Mouse (Mus musculus) embryonic facial prominence, embryonic 14.5 days (tissue): ENCODE results near the gene Gm20518. TPM values are rescaled to one million over a fixed set of nuclear protein-coding genes. Genes with fewer than 3 reads are reported as not detected.

ENCODE experiments used
- ATAC-seq: fragments of 200-750 bp; cut with Nextera tagmentation; 2 replicates; pipeline ENCODE4 v1.8.0; 2017; ENCODE audit warnings: low read depth, moderate number of reproducible peaks, moderate TSS enrichment
- DNase-seq: peaks from one replicate; pipeline ENCODE4 v3.0.0-alpha.2; 2015; ENCODE audit warnings: low spot score
- H3K27ac ChIP-seq: fragments of 300-500 bp; sonication (generic); replicated peaks from 2 replicates; pipeline ENCODE4 v1.5.1; 2014; ENCODE audit warnings: low read depth, mild to moderate bottlenecking, low read length, moderate library complexity
- H3K27me3 ChIP-seq: fragments of 300-500 bp; sonication (generic); replicated peaks from 2 replicates; pipeline ENCODE4 v1.6.1; 2014; ENCODE audit warnings: low read length; ENCODE audit not compliant: control insufficient read depth, insufficient read depth
- H3K36me3 ChIP-seq: fragments of 300-500 bp; sonication (generic); 2 replicates; pipeline ENCODE4 v1.6.1; 2014; ENCODE audit warnings: low read length, mixed read lengths; ENCODE audit not compliant: control insufficient read depth, insufficient read depth
- H3K4me1 ChIP-seq: fragments of 300-500 bp; sonication (generic); 2 replicates; pipeline ENCODE4 v1.6.1; 2014; ENCODE audit warnings: antibody characterized with exemption, low read length; ENCODE audit not compliant: control insufficient read depth, insufficient read depth
- H3K4me2 ChIP-seq: fragments of 300-500 bp; sonication (generic); 2 replicates; pipeline ENCODE4 v1.6.1; 2014; ENCODE audit warnings: low read depth, mild to moderate bottlenecking, low read length, moderate library complexity, mixed read lengths
- H3K4me3 ChIP-seq: fragments of 300-500 bp; sonication (generic); 2 replicates; pipeline ENCODE4 v1.5.1; 2014; ENCODE audit warnings: low read depth, mild to moderate bottlenecking, low read length
- H3K9ac ChIP-seq: fragments of 300-500 bp; sonication (generic); 2 replicates; pipeline ENCODE4 v1.6.1; 2014; ENCODE audit warnings: low read depth, mild to moderate bottlenecking, low read length, moderate library complexity, mixed read lengths
- H3K9me3 ChIP-seq: fragments of 300-500 bp; sonication (generic); 2 replicates; pipeline ENCODE4 v1.6.1; 2016; ENCODE audit warnings: low read length; ENCODE audit not compliant: control insufficient read depth
- WGBS: fragments of 180-500 bp; shearing (Covaris S2); extraction: QIAGEN DNeasy Blood & Tissue Kit; methylation state at CpG from one replicate; pipeline ENCODE4 v1.1.7; 2014; 5-methylcytosine and 5-hydroxymethylcytosine counted together
- polyA plus RNA-seq: library from polyadenylated mRNA; unstranded; fragments of >200 nt; fragmentation: Nextera tagmentation; extraction: Ambion mirVana; gene quantifications from 2 replicates; pipeline ENCODE4 v1.2.1, GENCODE M21; 2014

The Gm20518 gene
- polyA plus RNA-seq, 1 experiment from 2014 or later: 0.19 TPM

GRCm38 (mm10) chr16:17813173-17813572 is 78.3 kb downstream of the Gm20518 start:
- ATAC-seq: no peak
- Histone ChIP-seq H3K27me3 (no peaks in the 10 kb centered on the region), H3K4me1 (peaks cover 34% of the 10 kb centered on the region), H3K27ac (no peak overlapping the region), H3K36me3 (0 out of 2 replicates have a peak, but pooled peaks cover 5% of the 10 kb centered on the region), H3K9ac (no peak overlapping the region), H3K9me3 (no peaks in the 10 kb centered on the region), H3K4me3 (no peak overlapping the region), H3K4me2 (no peak overlapping the region)
- peak; percentile 13 for DNase-seq
- 33% methylated on average over 4 of the region's 4 CpGs for WGBS

DNA sequence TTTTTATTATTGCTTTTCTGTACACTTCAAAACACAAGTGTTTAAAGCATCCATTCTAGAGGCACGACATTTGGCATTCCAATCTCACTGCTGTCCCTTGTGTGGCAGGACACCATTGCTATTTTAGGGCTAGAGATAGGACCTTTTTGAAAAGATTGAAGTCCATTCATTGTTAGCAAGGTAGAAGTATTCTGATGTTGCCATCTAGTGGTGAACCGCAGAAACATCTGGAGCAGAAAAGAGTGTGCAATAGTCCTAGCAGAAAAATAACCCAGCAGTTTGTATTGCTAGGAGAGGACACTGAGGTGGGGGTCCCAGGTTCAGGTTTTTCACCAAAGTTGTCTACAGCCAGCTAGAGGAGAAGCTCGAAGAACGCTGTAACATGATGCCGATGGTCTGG is 79.4 kb downstream of the Gm20518 start:
- ATAC-seq (no peak), DNase-seq (peak; percentile 81)
- Histone ChIP-seq H3K4me2 (no peak overlapping the region), H3K9me3 (no peaks in the 10 kb centered on the region), H3K4me1 (peaks cover 45% of the 10 kb centered on the region), H3K36me3 (peaks cover 15% of the 10 kb centered on the region), H3K4me3 (no peak overlapping the region), H3K27ac (no peak overlapping the region), H3K27me3 (no peaks in the 10 kb centered on the region), H3K9ac (no peak overlapping the region)
- 7% methylated on average over 5 of the region's 5 CpGs for WGBS

DNA sequence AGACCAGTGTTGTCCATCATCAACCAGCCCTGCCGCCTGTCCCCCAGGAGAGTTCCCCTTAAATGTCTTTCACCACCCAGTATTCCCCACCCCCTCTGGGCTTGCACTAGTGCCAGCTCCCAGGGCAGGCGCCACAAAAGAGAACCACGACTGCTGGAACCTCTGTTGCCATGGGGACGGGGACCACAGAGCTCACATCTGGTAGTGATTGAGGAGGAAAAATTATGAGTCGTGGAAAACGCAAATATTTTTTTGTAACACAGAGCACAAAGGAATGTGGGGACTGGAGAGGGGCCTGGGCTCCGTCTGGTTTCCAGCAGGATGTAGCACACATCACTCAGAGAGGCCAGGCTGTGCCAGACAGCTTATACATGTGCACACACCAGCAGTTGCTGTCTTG is 81.8 kb downstream of the Gm20518 start:
- ATAC-seq (peak; percentile 78), DNase-seq (peak; percentile 95)
- Histone ChIP-seq H3K4me1 (peaks cover 60% of the 10 kb centered on the region), H3K27ac (peak overlapping the region; percentile 96), H3K4me2 (peak overlapping the region; percentile 18), H3K9me3 (no peaks in the 10 kb centered on the region), H3K9ac (no peak overlapping the region), H3K4me3 (no peak overlapping the region), H3K27me3 (peaks cover 6% of the 10 kb centered on the region; the same call in 1 of the 2 replicates), H3K36me3 (peaks cover 26% of the 10 kb centered on the region)
- 9% methylated on average over 7 of the region's 7 CpGs for WGBS

DNA sequence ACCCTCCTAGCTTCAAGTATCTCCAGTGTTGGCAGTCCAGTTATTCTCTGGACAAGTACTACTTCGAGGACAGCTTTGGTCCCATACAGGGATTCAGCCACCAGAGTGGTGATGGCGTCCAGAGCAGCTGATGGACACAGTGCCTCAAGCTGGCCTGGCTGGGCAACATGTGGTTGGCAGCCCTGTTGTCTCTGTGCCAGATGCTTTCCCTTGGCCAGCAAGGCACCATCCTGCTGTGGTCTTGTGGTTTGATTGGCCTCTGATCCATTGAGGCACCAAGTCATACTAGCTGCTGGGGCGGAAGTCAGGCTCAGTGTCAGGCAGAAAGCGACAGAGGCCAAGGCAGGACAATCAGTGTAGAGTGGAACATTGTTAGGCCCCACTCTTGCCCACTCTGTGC is 82.3 kb downstream of the Gm20518 start:
- WGBS: 69% methylated on average over 4 of the region's 4 CpGs
- no peak overlapping the region for H3K4me3 ChIP-seq
- H3K4me2 ChIP-seq: peak overlapping the region; percentile 18
- H3K9ac ChIP-seq: no peak overlapping the region
- H3K27me3 ChIP-seq: peaks cover 7% of the 10 kb centered on the region
- no peaks in the 10 kb centered on the region for H3K9me3 ChIP-seq
- ATAC-seq (no peak), DNase-seq (peak; percentile 36)
- H3K4me1 ChIP-seq: peaks cover 66% of the 10 kb centered on the region
- H3K27ac ChIP-seq: peak overlapping the region; percentile 96
- H3K36me3 ChIP-seq: peaks cover 31% of the 10 kb centered on the region

DNA sequence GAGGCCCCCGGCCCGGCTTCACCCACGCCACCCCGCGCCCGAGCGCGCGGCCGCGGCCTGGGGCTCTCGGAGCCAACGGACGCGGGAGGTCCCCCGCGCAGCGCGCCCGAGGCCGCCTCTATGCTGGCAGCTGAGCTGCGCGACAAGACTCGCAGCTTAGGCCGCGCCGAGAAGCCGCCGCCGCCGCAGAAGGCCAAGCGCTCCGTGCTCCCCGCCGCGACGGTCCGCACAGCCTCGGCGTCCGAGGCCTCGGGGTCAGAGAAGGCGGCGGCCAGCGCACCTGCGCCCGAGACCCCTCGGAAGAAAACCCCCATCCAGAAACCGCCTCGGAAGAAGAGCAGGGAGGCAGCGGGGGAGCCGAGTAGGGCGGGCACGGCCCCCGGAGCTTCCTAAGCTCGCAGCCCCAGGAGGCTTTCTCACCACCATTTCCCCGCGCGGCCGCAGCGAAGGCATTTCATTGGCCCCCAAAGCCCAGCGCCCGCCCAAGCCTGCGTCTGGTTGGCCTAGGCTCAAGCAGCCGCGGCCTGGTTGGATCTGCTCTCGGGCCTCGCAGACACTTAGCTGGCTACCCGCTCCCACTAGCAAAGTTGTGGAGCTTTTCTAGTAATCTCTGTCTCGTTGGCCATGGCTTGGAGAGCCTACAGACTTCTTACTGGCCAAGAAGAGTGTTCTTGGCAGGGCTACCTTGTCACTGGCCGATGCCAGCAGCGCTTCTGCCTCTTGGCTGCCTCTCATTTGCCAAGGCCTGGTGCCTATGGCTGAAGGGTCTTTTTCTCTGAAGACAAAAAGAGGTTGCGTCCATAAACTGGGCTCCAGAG is 84.1 kb downstream of the Gm20518 start:
- peak; percentile 96 for DNase-seq
- H3K4me3 ChIP-seq: peak overlapping the region; percentile 38
- no peaks in the 10 kb centered on the region for H3K9me3 ChIP-seq
- H3K27ac ChIP-seq: peak overlapping the region; percentile 90
- H3K36me3 ChIP-seq: peaks cover 47% of the 10 kb centered on the region
- 4% methylated on average over 29 of the region's 73 CpGs for WGBS
- H3K4me2 ChIP-seq: peak overlapping the region; percentile 77
- H3K27me3 ChIP-seq: peaks cover 24% of the 10 kb centered on the region
- peaks cover 83% of the 10 kb centered on the region for H3K4me1 ChIP-seq
- ATAC-seq: peak; percentile 76
- peak overlapping the region; percentile 74 for H3K9ac ChIP-seq

DNA sequence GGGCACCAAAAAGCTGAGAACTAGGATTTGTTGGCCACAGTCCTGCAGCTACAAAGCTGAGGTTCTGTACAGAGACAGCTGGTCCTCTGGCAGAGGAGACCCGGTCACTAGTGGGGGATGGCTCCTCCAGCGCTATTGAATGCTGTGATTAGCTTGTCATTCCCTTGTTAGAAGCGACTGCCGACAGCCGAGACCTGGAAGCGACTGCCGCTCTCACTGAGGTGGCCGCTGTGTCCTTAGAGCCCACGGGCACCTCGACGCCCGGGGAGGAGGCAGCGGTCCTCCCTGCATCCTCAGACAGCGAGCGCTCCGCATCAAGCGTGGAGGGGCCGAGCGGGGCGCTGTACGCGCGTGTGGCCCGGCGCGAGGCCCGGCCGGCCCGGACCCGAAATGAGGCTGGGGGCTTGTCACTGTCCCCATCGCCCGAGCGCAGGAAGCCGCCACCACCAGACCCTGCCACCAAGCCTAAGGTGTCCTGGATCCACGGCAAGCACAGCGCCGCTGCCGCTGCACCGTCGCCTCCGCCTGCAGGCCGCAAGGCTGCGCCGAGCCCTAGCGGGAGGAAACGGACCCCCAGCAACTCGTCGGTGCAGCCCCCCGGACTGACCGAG is 84.8 kb downstream of the Gm20518 start:
- no peak for ATAC-seq
- H3K4me2 ChIP-seq: peak overlapping the region; percentile 77
- H3K9me3 ChIP-seq: no peaks in the 10 kb centered on the region
- H3K27ac ChIP-seq: peak overlapping the region; percentile 90
- peak overlapping the region; percentile 74 for H3K9ac ChIP-seq
- WGBS: 5% methylated on average over 31 of the region's 50 CpGs
- peak; percentile 10 for DNase-seq
- H3K27me3 ChIP-seq: peaks cover 32% of the 10 kb centered on the region
- H3K36me3 ChIP-seq: peaks cover 47% of the 10 kb centered on the region
- H3K4me1 ChIP-seq: peaks cover 90% of the 10 kb centered on the region
- H3K4me3 ChIP-seq: peak overlapping the region; percentile 38

DNA sequence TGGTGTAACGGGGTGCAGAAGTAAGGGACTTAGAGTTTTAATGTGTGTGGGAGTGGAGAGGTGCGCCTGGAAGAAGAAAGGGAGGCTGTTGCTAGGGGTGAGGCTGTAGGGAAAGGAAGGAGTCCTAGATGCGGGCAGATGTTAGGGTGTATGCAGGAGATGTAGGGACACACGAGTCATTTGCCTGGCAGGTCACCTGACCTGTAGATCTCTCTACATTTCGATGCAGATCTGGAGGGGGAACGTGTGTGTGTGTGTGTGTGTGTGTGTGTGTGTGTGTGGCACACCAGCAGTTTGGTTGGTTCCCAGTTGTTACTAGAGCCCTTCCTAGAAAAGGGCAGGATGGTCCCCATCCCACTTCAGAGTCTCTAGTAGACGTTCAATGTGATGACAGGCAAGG is 86.5 kb downstream of the Gm20518 start:
- DNase-seq (peak; percentile 12), ATAC-seq (no peak)
- peak overlapping the region; percentile 59 for H3K4me2 ChIP-seq
- peak overlapping the region; percentile 63; the same call in 1 of the 2 replicates for H3K27ac ChIP-seq
- no peaks in the 10 kb centered on the region for H3K9me3 ChIP-seq
- H3K4me1 ChIP-seq: peaks cover 94% of the 10 kb centered on the region
- peak overlapping the region; percentile 33 for H3K4me3 ChIP-seq
- H3K9ac ChIP-seq: peak overlapping the region; percentile 52
- 22% methylated on average over 7 of the region's 7 CpGs for WGBS
- peaks cover 41% of the 10 kb centered on the region for H3K27me3 ChIP-seq
- peaks cover 47% of the 10 kb centered on the region for H3K36me3 ChIP-seq

DNA sequence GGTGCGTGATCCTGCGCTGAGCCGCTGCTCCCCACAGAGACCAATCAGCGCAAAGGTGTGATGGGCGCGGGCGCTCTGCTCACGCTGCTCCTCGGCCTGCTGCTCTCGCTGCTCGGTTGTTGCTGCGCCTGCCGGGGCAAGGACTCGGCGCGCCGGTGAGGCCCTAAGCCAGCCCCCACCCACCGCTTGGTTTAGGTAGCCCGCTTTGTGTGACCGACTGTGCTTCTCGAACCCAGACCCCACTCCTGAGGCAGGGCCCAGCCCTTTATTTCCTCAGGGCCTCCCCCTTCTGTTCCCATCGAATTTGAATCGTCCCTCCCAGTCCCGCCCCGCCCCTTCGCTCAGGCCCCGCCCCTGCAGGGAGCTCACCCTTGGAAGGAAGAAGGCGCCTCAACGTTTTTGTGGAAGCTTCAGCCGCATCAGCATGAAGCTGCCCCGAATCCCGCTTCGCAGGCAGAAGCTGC is 87.0 kb downstream of the Gm20518 start:
- peaks cover 47% of the 10 kb centered on the region for H3K36me3 ChIP-seq

More for the DNA sequence above, 87.0 kb downstream of the Gm20518 start:
- peak; percentile 31; the same call in 1 of the 2 replicates for ATAC-seq
- DNase-seq: peak; percentile 86
- H3K27me3 ChIP-seq: peaks cover 42% of the 10 kb centered on the region
- peak overlapping the region; percentile 63 for H3K27ac ChIP-seq
- peaks cover 94% of the 10 kb centered on the region for H3K4me1 ChIP-seq
- peak overlapping the region; percentile 59 for H3K4me2 ChIP-seq
- WGBS: 8% methylated on average over 28 of the region's 33 CpGs
- no peaks in the 10 kb centered on the region for H3K9me3 ChIP-seq
- H3K9ac ChIP-seq: peak overlapping the region; percentile 52
- H3K4me3 ChIP-seq: peak overlapping the region; percentile 33
